Comparison of ENCODE assay signal across 8 mouse cellular contexts in genomic region chr12:80083937-80084336, GRCm38 (mm10). TPM values are rescaled to one million over a fixed set of nuclear protein-coding genes. Genes with fewer than 3 reads are reported as not detected.
A peak's percentile ranks its signal among the peaks of the same experiment; 100 is the strongest.
DNase-seq lines count a peak whose midpoint lies in the region; ATAC-seq and TF ChIP-seq lines count a peak whose summit lies in the region.

No protein-coding gene starts in this region.

- no peaks in the 10 kb centered on the region for H3K36me3 ChIP-seq in kidney, adult 2 months (ENCODE audit: control insufficient read depth, insufficient read depth, low read length)
- no peaks in the 10 kb centered on the region for H3K36me3 ChIP-seq in lung, embryonic 15.5 days

- ATAC-seq in lung, embryonic 15.5 days (ENCODE audit: borderline replicate concordance, extremely low read depth, low FRiP score, low TSS enrichment) = peak; percentile 85

- H3K4me3 ChIP-seq in kidney, adult 2 months (ENCODE audit: insufficient read depth, low read depth, low read length) = no peak overlapping the region
- no peak overlapping the region for H3K4me3 ChIP-seq in lung, embryonic 15.5 days

- intact Hi-C loops in left cerebral cortex, postnatal 4 days (cut with DNase I) = no loop called here

- peak; percentile 32 for DNase-seq in ES-CJ7 (ENCODE audit: low read depth, low spot score)
- peak; percentile 56 for DNase-seq in adrenal gland, postnatal 25 days
- DNase-seq in heart, adult 11 months = peak; percentile 100
- DNase-seq in kidney, adult 2 months = peak; percentile 89
- DNase-seq in urinary bladder, postnatal 25 days (ENCODE audit: low spot score) = peak; percentile 43
- no peak for DNase-seq in left cerebral cortex, postnatal 4 days
- no peak for DNase-seq in right cerebral cortex, postnatal 10 days (ENCODE audit: low spot score in 2 of 2)

- no peak for TF ChIP-seq CTCF in kidney, adult 2 months (conservative IDR thresholded peaks at IDR 0.05; ENCODE audit: insufficient read depth, insufficient read length, low read depth, low read length)

- H3K27me3 ChIP-seq in kidney, adult 2 months (replicated peaks; ENCODE audit: control insufficient read depth, insufficient read depth, low read length) = no peaks in the 10 kb centered on the region
- H3K27me3 ChIP-seq in lung, embryonic 15.5 days = no peaks in the 10 kb centered on the region

- 21% methylated on average over 3 of the region's 3 CpGs for WGBS in kidney, adult 2 months
- WGBS in lung, embryonic 15.5 days = 10% methylated on average over 3 of the region's 3 CpGs

- H3K27ac ChIP-seq in kidney, adult 2 months (ENCODE audit: insufficient read depth, low read depth, low read length) = peak overlapping the region; percentile 28
- H3K27ac ChIP-seq in lung, embryonic 15.5 days = peak overlapping the region; percentile 82

- no peak overlapping the region for H3K4me2 ChIP-seq in lung, embryonic 15.5 days

- TF ChIP-seq POLR2A in kidney, adult 2 months (IDR thresholded peaks at IDR 0.05; ENCODE audit: low read depth, low read length) = no peak

- no peaks in the 10 kb centered on the region for H3K9me3 ChIP-seq in lung, embryonic 15.5 days

- peaks cover 10% of the 10 kb centered on the region for H3K4me1 ChIP-seq in kidney, adult 2 months (ENCODE audit: control insufficient read depth, insufficient read depth, low read length)
- peaks cover 34% of the 10 kb centered on the region for H3K4me1 ChIP-seq in lung, embryonic 15.5 days

- H3K9ac ChIP-seq in lung, embryonic 15.5 days = no peak overlapping the region

RNA-seq across cellular contexts. Expression of gene Zfp36l1, which starts 28.9 kb away (rescaled TPM):
- 225 TPM in 2 replicates for total RNA-seq in adrenal gland, postnatal 25 days (2021)
- 109 and 111 TPM in 2 replicates for polyA plus RNA-seq in kidney, adult 2 months (2012; rRNA removed)
- polyA plus RNA-seq in lung, embryonic 15.5 days (2015; fragmentation: Nextera tagmentation; extraction: Ambion mirVana) = 139 and 147 TPM in 2 replicates
- 10 to 100 TPM; 47.2 to 54.4 TPM for total RNA-seq in left cerebral cortex, postnatal 4 days (2021)

Comparison
In these comparisons a context has a peak if more than half of its experiments do, and no peak if none do; other contexts are left out.
1. DNase-seq: peak in ES-CJ7 (single experiment), adrenal gland, postnatal 25 days (single experiment), heart, adult 11 months (single experiment), kidney, adult 2 months (single experiment) and urinary bladder, postnatal 25 days (single experiment); none in left cerebral cortex, postnatal 4 days (single experiment) and right cerebral cortex, postnatal 10 days (0 of 2).